Mouse (Mus musculus) intestine, postnatal 0 days (tissue): Measurements from ENCODE around the gene Ehd3. TPM values are rescaled to one million over a fixed set of nuclear protein-coding genes. Genes with fewer than 3 reads are reported as not detected.
A peak's percentile ranks its signal among the peaks of the same experiment; 100 is the strongest.

Source experiments
- ATAC-seq: fragments of 200-750 bp; cut with Nextera tagmentation; 2 replicates; pipeline ENCODE4 v1.8.0; 2017; ENCODE audit warnings: mild to moderate bottlenecking, moderate TSS enrichment, moderate library complexity
- H3K27ac ChIP-seq: fragments of 300-500 bp; sonication (generic); 2 replicates; pipeline ENCODE4 v1.5.1; 2014; ENCODE audit warnings: mild to moderate bottlenecking, low read depth, low read length, moderate library complexity
- H3K27me3 ChIP-seq: fragments of 300-500 bp; sonication (generic); replicated peaks from 2 replicates; pipeline ENCODE4 v1.6.1; 2014; ENCODE audit warnings: low read length, mixed read lengths; ENCODE audit not compliant: control insufficient read depth, insufficient read depth
- H3K36me3 ChIP-seq: fragments of 300-500 bp; sonication (generic); 2 replicates; pipeline ENCODE4 v1.6.1; 2014; ENCODE audit warnings: mild to moderate bottlenecking, moderate library complexity; ENCODE audit not compliant: control insufficient read depth, insufficient read depth
- H3K4me1 ChIP-seq: fragments of 300-500 bp; sonication (generic); replicated peaks from 2 replicates; pipeline ENCODE4 v1.6.1; 2014; ENCODE audit warnings: antibody characterized with exemption, low read length, mixed read lengths; ENCODE audit not compliant: control insufficient read depth, insufficient read depth
- H3K4me2 ChIP-seq: fragments of 300-500 bp; sonication (generic); replicated peaks from 2 replicates; pipeline ENCODE4 v1.6.1; 2014; ENCODE audit warnings: low read depth, mild to moderate bottlenecking, moderate library complexity
- H3K4me3 ChIP-seq: fragments of 300-500 bp; sonication (generic); 2 replicates; pipeline ENCODE4 v1.5.1; 2014; ENCODE audit warnings: low read depth, low read length
- H3K9ac ChIP-seq: fragments of 300-500 bp; sonication (generic); 2 replicates; pipeline ENCODE4 v1.6.1; 2014; ENCODE audit warnings: mild to moderate bottlenecking, low read depth, low read length
- H3K9me3 ChIP-seq: fragments of 300-500 bp; sonication (generic); 2 replicates; pipeline ENCODE4 v1.6.1; 2016; ENCODE audit warnings: mixed run types; ENCODE audit not compliant: control insufficient read depth
- CTCF ChIP-seq: sonication (generic); IDR thresholded peaks from 2 replicates; pipeline ENCODE4 v1.5.1; 2016; ENCODE audit warnings: low read depth, mild to moderate bottlenecking, control low read depth, antibody characterized with exemption, moderate library complexity
- WGBS: fragments of 180-500 bp; shearing (Covaris S2); extraction: QIAGEN DNeasy Blood & Tissue Kit; methylation state at CpG from one replicate; pipeline ENCODE4 v1.1.7; 2014; 5-methylcytosine and 5-hydroxymethylcytosine counted together
- polyA plus RNA-seq: library from polyadenylated mRNA; unstranded; fragments of >200 nt; fragmentation: Nextera tagmentation; extraction: Ambion mirVana; gene quantifications from 2 replicates; pipeline ENCODE4 v1.2.1, GENCODE M21; 2015

Gene Ehd3
- polyA plus RNA-seq, 1 experiment from 2014 or later, result 5.0 TPM

GRCm38 (mm10) chr17:73804592-73805271 is 798 bp downstream of the Ehd3 start:
- no peaks in the 10 kb centered on the region for H3K9me3 ChIP-seq
- H3K4me2 ChIP-seq, result peak overlapping the region; percentile 61
- H3K4me3 ChIP-seq, result peak overlapping the region; percentile 46
- peak overlapping the region; percentile 41 for H3K9ac ChIP-seq
- H3K36me3 ChIP-seq, result no peaks in the 10 kb centered on the region
- no peaks in the 10 kb centered on the region for H3K4me1 ChIP-seq
- peak; percentile 76 for TF ChIP-seq CTCF
- H3K27me3 ChIP-seq, result peaks cover 31% of the 10 kb centered on the region
- peak; percentile 67 for ATAC-seq
- H3K27ac ChIP-seq, result no peak overlapping the region
- WGBS, result under 1% methylated on average over 45 of the region's 45 CpGs

- WGBS, result 75% methylated on average over 6 of the region's 6 CpGs
- TF ChIP-seq CTCF, result no peak
- Histone ChIP-seq H3K36me3 (no peaks in the 10 kb centered on the region), H3K4me3 (no peak overlapping the region), H3K27ac (no peak overlapping the region), H3K27me3 (peaks cover 28% of the 10 kb centered on the region), H3K4me2 (peak overlapping the region; percentile 24; the same call in 1 of the 2 replicates), H3K9me3 (no peaks in the 10 kb centered on the region), H3K9ac (no peak overlapping the region), H3K4me1 (no peaks in the 10 kb centered on the region)
- ATAC-seq, result no peak
These were observed 2.4 kb downstream of the Ehd3 start for GRCm38 (mm10) chr17:73806331-73806730.

GRCm38 (mm10) chr17:73807211-73807610 is 3.3 kb downstream of the Ehd3 start:
- Histone ChIP-seq H3K27me3 (peaks cover 22% of the 10 kb centered on the region), H3K9ac (no peak overlapping the region), H3K4me3 (no peak overlapping the region), H3K27ac (no peak overlapping the region), H3K4me2 (no peak overlapping the region), H3K4me1 (no peaks in the 10 kb centered on the region), H3K36me3 (no peaks in the 10 kb centered on the region), H3K9me3 (no peaks in the 10 kb centered on the region)
- no peak for ATAC-seq
- TF ChIP-seq CTCF, result no peak
- WGBS, result 75% methylated on average over 5 of the region's 5 CpGs

DNA sequence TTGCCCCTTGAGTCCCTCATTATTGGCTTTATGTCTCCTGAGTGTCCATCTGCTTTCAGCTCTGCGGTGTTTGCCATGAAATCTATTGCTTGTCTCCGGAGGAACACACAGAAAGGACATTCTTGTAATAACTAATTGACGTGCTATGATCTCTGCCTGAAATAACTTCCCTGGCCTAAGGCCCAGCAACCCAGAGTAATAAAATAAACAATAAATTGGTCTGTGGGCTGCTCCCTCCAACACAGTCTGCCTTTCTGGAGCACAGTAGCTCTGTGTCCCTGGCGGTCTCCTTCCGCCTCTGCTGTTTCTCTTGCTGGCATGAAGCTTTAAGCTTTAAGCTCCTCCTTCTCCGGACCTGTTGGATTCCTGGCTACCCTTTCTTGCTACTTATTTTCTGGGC is 4.5 kb downstream of the Ehd3 start:
- WGBS, result 48% methylated on average over 6 of the region's 6 CpGs
- H3K27ac ChIP-seq, result no peak overlapping the region
- TF ChIP-seq CTCF, result peak; percentile 36
- H3K4me2 ChIP-seq, result 0 out of 2 replicates have a peak overlapping the region, but pooled peaks have one; percentile 3
- no peak overlapping the region for H3K9ac ChIP-seq
- no peaks in the 10 kb centered on the region for H3K36me3 ChIP-seq
- H3K4me1 ChIP-seq, result no peaks in the 10 kb centered on the region
- H3K27me3 ChIP-seq, result peaks cover 19% of the 10 kb centered on the region
- peak; percentile 65 for ATAC-seq
- no peaks in the 10 kb centered on the region for H3K9me3 ChIP-seq
- no peak overlapping the region for H3K4me3 ChIP-seq

DNA sequence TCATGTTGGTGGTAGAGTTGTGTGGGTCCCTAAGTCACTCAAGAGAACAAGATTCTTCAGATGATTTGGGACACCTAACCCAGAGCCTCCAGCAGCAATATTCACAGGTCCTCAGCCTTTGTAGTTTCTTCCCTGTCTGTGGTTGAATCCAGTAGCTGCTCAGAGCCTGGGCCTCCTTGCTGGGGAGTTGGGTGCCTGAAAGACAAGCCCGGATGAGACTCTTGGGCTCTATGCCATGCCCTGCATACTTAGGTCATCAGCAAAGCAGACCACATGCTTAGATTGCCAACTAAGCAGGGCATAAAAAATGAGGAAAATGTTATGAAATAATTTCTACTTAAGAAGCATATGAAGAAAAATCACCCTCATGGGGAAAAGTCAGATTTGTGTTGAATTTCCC is 6.9 kb downstream of the Ehd3 start:
- no peak for ATAC-seq
- no peaks in the 10 kb centered on the region for H3K9me3 ChIP-seq
- no peak overlapping the region for H3K9ac ChIP-seq
- WGBS, result 71% methylated on average over 1 of the region's 1 CpGs
- 0 out of 2 replicates have a peak, but pooled peaks cover 4% of the 10 kb centered on the region for H3K27me3 ChIP-seq
- H3K4me3 ChIP-seq, result no peak overlapping the region
- H3K36me3 ChIP-seq, result no peaks in the 10 kb centered on the region
- H3K4me2 ChIP-seq, result no peak overlapping the region
- no peaks in the 10 kb centered on the region for H3K4me1 ChIP-seq
- no peak for TF ChIP-seq CTCF
- H3K27ac ChIP-seq, result no peak overlapping the region

DNA sequence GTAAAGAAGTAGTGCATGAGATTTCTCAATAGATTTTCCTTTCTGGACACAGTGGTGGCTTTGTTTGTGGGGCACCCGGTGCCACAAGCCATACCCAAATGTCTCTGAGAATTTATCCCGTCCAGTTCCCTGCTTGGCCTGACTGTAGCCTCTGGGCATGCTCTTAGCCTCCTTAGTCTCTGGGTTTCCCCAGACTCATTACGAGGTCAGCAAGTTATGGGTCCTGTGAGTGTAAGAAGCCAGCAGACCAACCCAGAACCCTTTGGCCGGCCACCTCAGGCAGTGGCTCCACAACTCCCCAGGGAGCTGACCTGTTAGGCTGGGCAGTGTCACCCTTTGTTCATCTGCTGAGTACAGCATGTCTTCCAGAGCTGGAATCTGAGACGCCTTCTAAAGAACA is 7.6 kb downstream of the Ehd3 start:
- ATAC-seq, result no peak
- Histone ChIP-seq H3K4me1 (no peaks in the 10 kb centered on the region), H3K9me3 (no peaks in the 10 kb centered on the region), H3K4me3 (no peak overlapping the region), H3K4me2 (no peak overlapping the region), H3K27me3 (no peaks in the 10 kb centered on the region), H3K9ac (no peak overlapping the region), H3K36me3 (no peaks in the 10 kb centered on the region), H3K27ac (peak overlapping the region; percentile 2; the same call in 1 of the 2 replicates)
- no peak for TF ChIP-seq CTCF
- WGBS, result 82% methylated on average over 5 of the region's 5 CpGs
